Mouse (Mus musculus): ENCODE measurements around the gene Sit1.

DNA sequence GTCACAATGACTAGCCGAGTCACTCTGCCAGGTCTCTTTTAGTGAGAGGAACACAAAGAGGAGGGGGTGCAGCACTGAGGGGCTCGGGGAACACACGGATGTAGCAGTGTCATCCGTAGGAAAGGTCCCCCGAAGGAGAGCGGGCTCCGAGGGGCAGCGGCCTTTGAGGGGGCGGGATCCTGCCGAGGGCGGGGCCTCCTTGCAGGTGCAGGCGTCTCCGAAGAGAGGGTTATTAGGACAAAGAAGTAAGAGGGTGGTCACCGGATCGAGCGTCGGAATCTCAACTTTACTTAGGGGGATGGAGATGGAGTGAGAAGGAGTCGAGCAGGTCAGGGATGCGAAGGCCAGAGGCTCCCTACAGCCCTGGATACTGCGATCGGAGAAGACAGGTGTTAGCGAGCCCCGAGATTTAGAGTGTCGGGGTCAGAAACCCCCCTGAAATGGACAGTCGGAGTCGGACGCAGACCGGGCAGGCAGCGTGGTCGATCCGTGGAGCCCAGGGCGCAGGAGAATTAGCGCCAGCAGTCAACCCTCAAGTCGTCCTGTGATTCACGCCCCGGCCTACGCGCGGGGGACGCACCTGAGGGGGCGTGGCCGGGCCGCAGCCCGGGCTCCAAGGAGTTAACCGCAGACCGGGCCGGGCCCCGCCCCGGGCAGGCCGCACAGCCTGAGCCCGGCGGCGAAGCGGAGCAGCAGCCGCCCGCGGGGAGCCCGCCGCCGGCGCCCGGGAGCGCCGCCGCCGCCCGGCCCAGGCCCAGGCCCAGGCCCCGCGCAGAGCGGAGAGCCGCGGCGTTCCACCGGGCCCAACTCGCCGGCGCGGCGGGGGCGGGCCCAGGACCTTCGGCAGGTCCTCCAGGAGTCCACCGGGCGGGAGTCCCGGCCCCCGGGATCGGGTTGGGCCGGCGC lies 40.8 kb downstream of the Sit1 start:
- TF ChIP-seq CTCF (IDR thresholded peaks at IDR 0.05; ENCODE audit: low read depth), result no peak
- no peak for TF ChIP-seq EP300 (optimal IDR thresholded peaks at IDR 0.05)
